Mouse (Mus musculus): ENCODE data around the gene AY074887. TPM values are rescaled to one million over a fixed set of nuclear protein-coding genes. Genes with fewer than 3 reads are reported as not detected.

Gene AY074887
- polyA plus RNA-seq (2012; rRNA removed) = not detected in 2 replicates

DNA sequence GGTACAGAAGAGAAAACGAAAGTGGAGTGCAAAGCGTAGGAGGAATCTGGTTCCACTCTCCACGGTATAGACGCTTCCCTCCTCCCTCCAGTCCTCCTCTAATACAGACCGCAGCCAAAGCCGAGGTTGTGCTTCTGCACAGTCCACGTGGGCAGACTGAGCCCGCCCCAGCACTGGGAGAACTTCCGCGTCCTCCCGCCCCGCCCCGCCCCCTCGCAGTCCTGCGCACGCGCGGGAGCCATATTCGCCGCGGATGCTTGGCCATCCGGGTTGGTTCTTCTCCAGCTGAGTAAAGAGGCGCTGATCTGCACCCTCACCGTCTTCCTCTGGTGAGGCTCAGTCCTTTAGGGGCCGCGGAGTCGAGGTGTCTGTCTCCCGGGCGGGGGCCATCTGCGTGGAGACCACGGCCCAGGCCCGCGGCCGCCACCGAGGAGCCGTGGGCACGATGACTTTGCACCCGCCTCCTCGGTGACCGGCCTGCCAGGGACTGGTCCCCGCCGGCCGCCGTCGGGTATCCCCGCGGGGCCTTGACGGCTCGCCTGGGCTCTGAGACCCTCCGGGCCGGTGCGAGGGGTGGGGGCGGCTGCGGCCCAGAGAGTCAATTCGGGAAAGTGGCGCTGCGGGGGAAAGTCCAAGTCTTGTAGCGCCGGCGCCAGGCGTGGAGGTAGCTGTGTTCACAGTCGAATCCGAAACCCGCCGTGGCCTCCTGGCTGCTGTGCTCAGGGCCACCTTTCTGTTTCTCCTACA, at the start of gene AY074887, which contains the start of gene Psma4:
TSS of gene AY074887 (minus strand) at position 424 of the 747 bp plus-strand sequence.
TSS of gene Psma4 (plus strand) at position 216 of the 747 bp plus-strand sequence.

DNA sequence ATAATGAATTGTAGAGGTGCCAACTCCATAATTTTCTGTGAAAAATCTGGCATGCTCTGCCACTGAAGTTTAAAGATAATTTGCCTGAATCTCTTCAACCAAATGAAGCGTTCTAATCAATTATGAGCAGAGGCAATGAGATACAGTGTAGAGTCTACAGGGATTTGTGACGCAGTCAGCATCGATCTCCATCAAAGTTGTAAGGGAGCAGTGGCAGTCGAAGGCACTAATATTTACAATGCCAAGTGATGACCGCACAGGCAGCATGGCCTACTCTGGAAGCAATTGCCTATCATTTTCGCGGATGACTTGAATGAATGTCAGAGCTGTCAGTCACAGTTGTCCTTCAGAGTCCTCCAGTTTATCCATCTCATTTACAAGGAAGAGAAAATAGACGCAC, 29.9 kb upstream of the AY074887 start, which contains the start of gene Chrna5:
TSS of gene Chrna5 (plus strand) at position 207 of the 400 bp plus-strand sequence.

DNA sequence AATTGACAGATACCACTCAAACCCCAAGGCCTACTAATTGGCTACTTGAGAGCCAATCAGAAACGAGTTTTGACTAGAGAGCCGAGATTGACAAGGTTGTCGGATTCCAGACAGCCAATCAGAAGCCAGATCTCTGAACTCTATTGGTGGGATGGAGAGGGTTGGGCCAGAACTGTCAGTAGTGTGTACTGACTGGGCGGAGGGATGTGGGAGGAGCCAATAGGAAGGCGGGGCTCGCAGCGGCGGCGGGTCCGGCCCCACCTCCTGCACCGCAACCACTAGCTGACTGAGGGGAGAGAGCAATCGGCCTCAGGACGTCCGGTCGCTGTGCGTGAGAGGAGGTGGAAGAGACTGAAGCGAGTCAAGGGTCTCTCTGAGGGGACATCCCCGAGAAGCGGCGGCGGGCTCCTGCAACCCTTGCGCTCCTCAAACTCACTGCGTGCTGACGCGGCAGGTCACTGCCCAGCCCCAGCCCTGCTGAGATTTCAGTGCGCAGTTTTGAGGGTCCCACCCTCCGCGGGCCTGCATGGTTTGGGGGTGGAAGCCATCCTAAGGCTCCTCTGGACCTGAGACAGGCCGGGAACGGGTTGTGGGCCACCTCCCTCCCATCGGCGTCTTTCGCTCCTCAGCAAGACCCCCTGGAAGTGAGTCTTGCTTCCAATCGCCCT, 33.7 kb downstream of the AY074887 start, which contains the start of gene Hykk:
TSS of gene Hykk (plus strand) at position 274 of the 668 bp plus-strand sequence.

Other genes with a start within 250 kb of the AY074887 start
- 26.1 and 26.6 TPM in 2 replicates for gene Wdr61, start 216.5 kb downstream of the AY074887 start, polyA plus RNA-seq (2012; rRNA removed)
- 7.6 and 10.6 TPM in 2 replicates for gene Crabp1, start 186.2 kb downstream of the AY074887 start, polyA plus RNA-seq (2012; rRNA removed)
- 2.0 and 3.5 TPM in 2 replicates for gene Ireb2, start 87.2 kb downstream of the AY074887 start, polyA plus RNA-seq (2012; rRNA removed)
- gene Hykk, start 33.7 kb downstream of the AY074887 start, polyA plus RNA-seq (2012; rRNA removed) = 0.75 TPM in 2 replicates
- 30.9 and 42.7 TPM in 2 replicates for gene Psma4, start 208 bp downstream of the AY074887 start, polyA plus RNA-seq (2012; rRNA removed)
- gene Chrna5, start 29.9 kb upstream of the AY074887 start, polyA plus RNA-seq (2012; rRNA removed) = not detected in 2 replicates
- 0.07 TPM in 1 of 2 replicates, not detected in the other for gene Chrna3, start 75.6 kb upstream of the AY074887 start, polyA plus RNA-seq (2012; rRNA removed)
- gene Chrnb4, start 97.8 kb upstream of the AY074887 start, polyA plus RNA-seq (2012; rRNA removed) = 0.09 and 0.10 TPM in 2 replicates
- 16.4 and 18.9 TPM in 2 replicates for gene Ube2q2, start 197.9 kb upstream of the AY074887 start, polyA plus RNA-seq (2012; rRNA removed)

Data from ovary, adult 2 months (tissue).